Mouse (Mus musculus): ENCODE data around the gene Snx10.

DNA sequence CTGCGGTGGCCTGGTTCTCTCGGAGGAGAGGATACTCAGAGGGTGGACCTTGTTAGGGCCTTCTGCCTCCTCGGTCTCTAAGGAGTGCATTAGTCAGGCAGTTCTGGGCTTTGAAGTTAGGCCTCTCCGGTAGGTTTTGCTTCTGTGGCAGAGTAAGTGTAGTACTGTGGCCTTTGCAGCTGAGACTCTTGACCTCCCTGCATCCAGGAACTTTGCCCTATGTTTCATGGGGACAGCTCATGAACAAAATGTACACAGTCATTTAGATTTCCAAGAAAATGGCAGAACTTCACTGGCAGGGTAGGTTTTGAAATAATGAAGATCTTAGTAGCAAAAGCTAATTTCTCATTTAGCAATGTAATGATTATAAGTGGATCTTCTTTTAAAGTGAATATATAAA is 54.7 kb downstream of the Snx10 start:
- no peak for TF ChIP-seq CTCF (conservative IDR thresholded peaks at IDR 0.05; ENCODE audit: insufficient read depth, insufficient read length, low read depth, low read length)
- no peak for TF ChIP-seq POLR2A (IDR thresholded peaks at IDR 0.05; ENCODE audit: low read depth, low read length)

Data from kidney, adult 2 months (tissue).